In genomic region chr14:64580862-64581261, GRCm38 (mm10) we compare ENCODE assay signal across 20 mouse cellular contexts.
A peak's percentile ranks its signal among the peaks of the same experiment; 100 is the strongest.
DNase-seq lines count a peak whose midpoint lies in the region; ATAC-seq and TF ChIP-seq lines count a peak whose summit lies in the region.
"Had no signal": no experiment of that assay in that cellular context is flagged by ENCODE, and none has a peak within 500 bp of the region (broad histone marks: within the 10 kb centered on the region; RNA-seq: fewer than 3 reads in every experiment).

No protein-coding gene starts in this region.

- 29% methylated on average over 6 of the region's 6 CpGs for WGBS in forebrain, embryonic 16.5 days
- 22% methylated on average over 6 of the region's 6 CpGs for WGBS in hindbrain, postnatal 0 days
- 33% methylated on average over 6 of the region's 6 CpGs for whole genome bisulfite sequencing in olfactory bulb, adult 2 months

- TF ChIP-seq POLR2A in olfactory bulb, adult 2 months (IDR thresholded peaks at IDR 0.05; ENCODE audit: insufficient read depth, low read depth, low read length): no peak

- no peaks in the 10 kb centered on the region for H3K36me3 ChIP-seq in forebrain, embryonic 16.5 days (ENCODE audit: control insufficient read depth, insufficient read depth)
- H3K36me3 ChIP-seq in hindbrain, postnatal 0 days (ENCODE audit: insufficient read depth, low read length): no peaks in the 10 kb centered on the region
- H3K36me3 ChIP-seq: liver, embryonic 13.5 days had no signal

- no peak overlapping the region for H3K4me3 ChIP-seq in forebrain, embryonic 16.5 days (replicated peaks; ENCODE audit: low read length)
- no peak overlapping the region for H3K4me3 ChIP-seq in hindbrain, postnatal 0 days (ENCODE audit: low read length)
- H3K4me3 ChIP-seq in olfactory bulb, adult 2 months (ENCODE audit: insufficient read depth, low read depth, low read length): no peak overlapping the region
- H3K4me3 ChIP-seq: heart, adult 2 months; liver, embryonic 13.5 days had no signal

- no peak; the same call in 1 of the 2 replicates for TF ChIP-seq CTCF in hindbrain, postnatal 0 days (IDR thresholded peaks at IDR 0.05; ENCODE audit: low read depth)
- TF ChIP-seq CTCF in olfactory bulb, adult 2 months (IDR thresholded peaks at IDR 0.05; ENCODE audit: insufficient read depth, low read depth, low read length): no peak

- H3K9me3 ChIP-seq in forebrain, embryonic 16.5 days (ENCODE audit: control insufficient read depth, low read length): no peaks in the 10 kb centered on the region
- no peaks in the 10 kb centered on the region for H3K9me3 ChIP-seq in hindbrain, postnatal 0 days (ENCODE audit: low read length)
- H3K9me3 ChIP-seq: liver, embryonic 13.5 days had no signal

- H3K27me3 ChIP-seq in forebrain, embryonic 16.5 days (replicated peaks; ENCODE audit: control insufficient read depth, insufficient read depth, low read length): 0 out of 2 replicates have a peak, but pooled peaks cover 2% of the 10 kb centered on the region
- H3K27me3 ChIP-seq in hindbrain, postnatal 0 days (ENCODE audit: insufficient read depth, low read length): no peaks in the 10 kb centered on the region

- H3K27ac ChIP-seq in forebrain, embryonic 16.5 days (ENCODE audit: low read length): peak overlapping the region; percentile 77
- peak overlapping the region; percentile 37 for H3K27ac ChIP-seq in hindbrain, postnatal 0 days
- H3K27ac ChIP-seq in olfactory bulb, adult 2 months (ENCODE audit: insufficient read depth, low read depth, low read length): peak overlapping the region; percentile 78
- H3K27ac ChIP-seq: heart, adult 2 months; liver, embryonic 13.5 days; stomach, postnatal 0 days had no signal

- peaks cover 43% of the 10 kb centered on the region for H3K4me1 ChIP-seq in forebrain, embryonic 16.5 days (replicated peaks; ENCODE audit: control insufficient read depth, insufficient read depth, low read length)
- 0 out of 2 replicates have a peak, but pooled peaks cover 5% of the 10 kb centered on the region for H3K4me1 ChIP-seq in hindbrain, postnatal 0 days (ENCODE audit: insufficient read depth, low read length)
- H3K4me1 ChIP-seq in olfactory bulb, adult 2 months (ENCODE audit: control insufficient read depth, insufficient read depth, low read length): peaks cover 17% of the 10 kb centered on the region
- H3K4me1 ChIP-seq: liver, embryonic 13.5 days had no signal

- H3K9ac ChIP-seq in forebrain, embryonic 16.5 days (replicated peaks; ENCODE audit: low read depth, low read length): 0 out of 2 replicates have a peak overlapping the region, but pooled peaks have one; percentile 13
- no peak overlapping the region; the same call in 1 of the 2 replicates for H3K9ac ChIP-seq in hindbrain, postnatal 0 days (replicated peaks; ENCODE audit: low read length)
- H3K9ac ChIP-seq: liver, embryonic 13.5 days had no signal

- peak; percentile 27 for DNase-seq in retina, postnatal 1 day
- DNase-seq in retina, embryonic 14.5 days (ENCODE audit: low spot score): no peak
- no peak for DNase-seq in hindbrain, postnatal 0 days (ENCODE audit: low spot score)
- DNase-seq in testis, postnatal 10 days (ENCODE audit: low spot score): no peak
- DNase-seq in lung, postnatal 36 days: no peak
- DNase-seq: adrenal gland, postnatal 36 days; cerebellum, postnatal 36 days; gastrocnemius, postnatal 10 days; heart, adult 2 months; heart, postnatal 14 days; liver, embryonic 13.5 days; spleen, adult 18-20 months; thymus, postnatal 4 days had no signal

- no peak for ATAC-seq in forebrain, embryonic 16.5 days
- no peak for ATAC-seq in hindbrain, postnatal 0 days
- ATAC-seq in megakaryocyte progenitor cell, adult 5-6 weeks (replicated peaks; ENCODE audit: poor library complexity): no peak
- ATAC-seq: activated CD4-positive, CD25-positive, alpha-beta regulatory T cell, adult 4 months; CD4-positive, CD25-positive, alpha-beta regulatory T cell, adult 4 months; intestine, embryonic 16.5 days had no signal

- H3K4me2 ChIP-seq in forebrain, embryonic 16.5 days (ENCODE audit: low read length): peak overlapping the region; percentile 9
- H3K4me2 ChIP-seq in hindbrain, postnatal 0 days (ENCODE audit: low read depth, low read length): no peak overlapping the region
- H3K4me2 ChIP-seq: liver, embryonic 13.5 days had no signal
